Mouse (Mus musculus): ENCODE results near the gene Xkr8. TPM values are rescaled to one million over a fixed set of nuclear protein-coding genes. Genes with fewer than 3 reads are reported as not detected.
"Not testable (repeated sequence)": the region's sequence is repeated elsewhere in the genome, so short reads cannot be mapped to it uniquely, and the experiment has no call there.

Xkr8 gene
- total and polyA plus RNA-seq, 3 experiments, result 1.2 to 2.9 (median 1.6) TPM

DNA sequence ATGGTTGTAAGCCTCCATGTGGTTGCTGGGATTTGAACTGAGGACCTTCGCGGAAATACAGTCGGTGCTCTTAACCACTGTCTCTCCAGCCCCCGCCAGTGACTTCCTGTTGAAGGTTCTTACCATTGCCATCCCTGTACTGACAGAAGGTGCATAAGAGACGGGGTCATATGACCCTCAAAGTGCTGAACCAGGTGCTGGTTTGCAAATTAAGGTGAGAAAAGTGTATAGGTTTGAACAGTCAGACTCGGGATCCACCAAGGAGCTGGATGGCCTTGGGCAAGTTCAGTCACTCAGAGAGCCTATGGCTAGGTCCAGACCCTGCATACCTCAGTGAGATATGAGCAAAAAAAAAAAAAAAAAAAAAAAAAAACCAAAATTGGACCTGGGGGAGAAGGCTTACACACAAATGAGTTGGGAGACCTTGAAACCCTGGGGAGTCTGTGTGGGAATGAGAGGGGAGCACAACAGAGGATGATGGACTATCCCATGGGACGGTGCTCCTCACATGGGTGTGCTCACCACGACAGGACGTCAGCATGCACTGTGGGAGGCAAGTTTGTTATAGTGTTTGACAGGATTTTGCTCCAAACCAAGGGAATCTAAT, 14.7 kb upstream of the Xkr8 start:
- H3K4me1 ChIP-seq (ENCODE audit: control insufficient read depth, insufficient read depth, low read length), result peaks cover 5% of the 10 kb centered on the region; the same call in 1 of the 2 replicates
- intact Hi-C loops (cut with DNase I), result no loop called here
- H3K79me2 ChIP-seq (replicated peaks; ENCODE audit: control insufficient read depth, insufficient read depth, low read length), result no peaks in the 10 kb centered on the region
- no peaks in the 10 kb centered on the region for H3K36me3 ChIP-seq (ENCODE audit: control insufficient read depth, insufficient read depth, low read length)
- TF ChIP-seq POLR2A (IDR thresholded peaks at IDR 0.05; ENCODE audit: insufficient read depth, low read depth, low read length) (no peak), CTCF (IDR thresholded peaks at IDR 0.05) (no peak), EP300 (IDR thresholded peaks at IDR 0.05; ENCODE audit: insufficient read depth, low read depth, low read length) (no peak)
- H3K9ac ChIP-seq (ENCODE audit: low read depth, low read length), result peak overlapping the region; percentile 39
- H3K27ac ChIP-seq, result peak overlapping the region; percentile 84
- no peak for DNase-seq
- H3K27me3 ChIP-seq (ENCODE audit: control insufficient read depth, insufficient read depth, low read length), result no peaks in the 10 kb centered on the region
- peak overlapping the region; percentile 43 for H3K4me3 ChIP-seq
- 78% methylated on average over 9 of the region's 9 CpGs for WGBS

DNA sequence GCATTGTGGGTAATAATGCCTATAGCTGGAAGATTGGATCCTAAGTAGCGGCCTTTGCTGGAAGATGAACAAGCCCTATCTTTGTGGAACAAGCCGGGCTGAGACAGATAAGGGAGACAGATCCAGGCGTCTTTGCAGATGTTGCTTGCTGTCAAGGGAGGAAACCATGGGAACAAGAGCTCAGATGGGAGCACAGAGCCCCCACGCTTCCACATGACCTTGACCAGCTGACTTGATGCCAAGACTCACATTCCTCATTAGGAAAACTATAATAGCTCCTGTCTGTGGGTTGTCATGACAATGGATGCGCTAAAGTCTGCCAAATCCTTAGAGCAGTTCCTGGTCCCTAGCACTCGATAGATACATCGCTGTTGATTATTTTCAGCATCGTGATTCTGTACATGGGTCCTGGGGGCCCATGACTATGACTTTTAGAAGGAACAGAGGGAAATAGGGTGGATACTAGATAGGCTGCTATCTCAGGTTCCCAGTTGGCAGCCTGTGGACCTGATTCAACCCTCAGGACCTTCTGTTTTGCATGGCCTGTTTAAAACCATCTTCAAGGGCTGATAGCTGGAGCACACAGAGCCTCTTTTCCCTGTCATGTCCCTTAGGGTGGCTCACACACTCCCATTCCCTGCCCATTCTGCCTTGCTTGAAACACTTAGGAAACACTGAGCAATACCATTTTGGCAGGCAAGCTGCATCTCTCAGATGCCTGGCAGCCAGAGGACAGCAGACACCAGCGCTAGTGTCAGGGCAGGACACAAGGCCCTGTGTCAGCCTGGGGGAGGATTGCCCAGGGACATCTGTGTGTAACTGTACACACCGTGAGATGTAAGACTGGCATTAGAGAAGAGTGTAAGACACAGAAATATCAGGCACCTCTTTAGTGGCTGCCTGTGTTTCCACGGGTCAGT, 11.9 kb upstream of the Xkr8 start:
- H3K4me1 ChIP-seq (ENCODE audit: control insufficient read depth, insufficient read depth, low read length), result peaks cover 5% of the 10 kb centered on the region; the same call in 1 of the 2 replicates
- WGBS, result 26% methylated on average over 11 of the region's 11 CpGs
- H3K27me3 ChIP-seq (ENCODE audit: control insufficient read depth, insufficient read depth, low read length), result no peaks in the 10 kb centered on the region
- H3K9ac ChIP-seq (ENCODE audit: low read depth, low read length), result no peak overlapping the region
- TF ChIP-seq EP300 (IDR thresholded peaks at IDR 0.05; ENCODE audit: insufficient read depth, low read depth, low read length), result no peak
- TF ChIP-seq CTCF (IDR thresholded peaks at IDR 0.05), result no peak
- no peak for TF ChIP-seq POLR2A (IDR thresholded peaks at IDR 0.05; ENCODE audit: insufficient read depth, low read depth, low read length)
- no peak overlapping the region for H3K27ac ChIP-seq
- intact Hi-C loops (cut with DNase I), result no loop called here
- no peak overlapping the region for H3K4me3 ChIP-seq
- no peaks in the 10 kb centered on the region for H3K36me3 ChIP-seq (ENCODE audit: control insufficient read depth, insufficient read depth, low read length)
- H3K79me2 ChIP-seq (replicated peaks; ENCODE audit: control insufficient read depth, insufficient read depth, low read length), result no peaks in the 10 kb centered on the region
- peak in 1 of 2 experiments; percentile 44 for DNase-seq

DNA sequence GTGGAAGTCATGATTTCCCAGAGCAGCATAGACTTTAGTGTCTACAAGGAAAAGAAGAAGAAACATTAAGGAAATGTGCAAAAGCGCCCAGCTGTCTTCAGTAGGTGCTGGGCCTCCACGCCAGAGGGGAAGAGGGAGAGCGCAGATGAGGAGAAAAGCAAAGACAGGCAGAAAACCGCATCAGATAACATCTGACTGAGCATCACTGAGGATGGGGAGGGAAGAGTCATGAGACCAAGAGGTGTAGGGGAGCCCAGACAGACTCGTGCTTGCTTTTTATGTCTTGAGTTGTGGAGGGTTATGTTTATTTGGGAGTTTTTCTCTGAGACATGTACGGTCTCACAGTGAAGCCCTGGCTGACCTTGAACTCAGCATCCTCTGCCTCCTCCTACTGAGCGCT, 9.1 kb upstream of the Xkr8 start:
- H3K9ac ChIP-seq (ENCODE audit: low read depth, low read length), result no peak overlapping the region
- no peak for TF ChIP-seq POLR2A (IDR thresholded peaks at IDR 0.05; ENCODE audit: insufficient read depth, low read depth, low read length)
- no peak for TF ChIP-seq EP300 (IDR thresholded peaks at IDR 0.05; ENCODE audit: insufficient read depth, low read depth, low read length)
- TF ChIP-seq CTCF (IDR thresholded peaks at IDR 0.05), result no peak
- no peaks in the 10 kb centered on the region for H3K36me3 ChIP-seq (ENCODE audit: control insufficient read depth, insufficient read depth, low read length)
- H3K4me3 ChIP-seq, result no peak overlapping the region
- H3K27me3 ChIP-seq (ENCODE audit: control insufficient read depth, insufficient read depth, low read length), result no peaks in the 10 kb centered on the region
- H3K4me1 ChIP-seq (ENCODE audit: control insufficient read depth, insufficient read depth, low read length), result 0 out of 2 replicates have a peak, but pooled peaks cover 1% of the 10 kb centered on the region
- no peak overlapping the region for H3K27ac ChIP-seq
- no peak for DNase-seq
- no peaks in the 10 kb centered on the region for H3K79me2 ChIP-seq (replicated peaks; ENCODE audit: control insufficient read depth, insufficient read depth, low read length)
- WGBS, result 94% methylated on average over 7 of the region's 7 CpGs
- intact Hi-C loops (cut with DNase I), result no loop called here

DNA sequence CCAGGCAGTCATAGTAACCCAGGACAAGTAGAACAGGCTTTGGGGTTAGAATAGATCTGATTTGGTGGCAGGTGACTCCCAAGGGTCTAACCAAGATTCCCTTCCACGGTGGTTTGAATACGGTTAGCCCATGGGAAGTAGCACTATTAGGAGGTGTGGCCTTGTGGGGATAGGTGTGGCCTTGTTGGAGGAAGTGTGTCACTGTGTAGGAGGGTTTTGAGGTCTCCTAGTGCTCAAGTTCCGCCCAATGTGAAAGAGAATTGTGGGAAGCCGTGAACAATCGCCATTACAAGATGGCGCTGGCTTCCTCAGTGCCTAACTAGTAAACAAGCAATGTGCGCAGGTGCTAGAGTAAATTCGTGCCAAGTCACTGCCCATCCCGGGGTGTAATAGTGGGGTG, 4.8 kb upstream of the Xkr8 start:
- H3K79me2 ChIP-seq (replicated peaks; ENCODE audit: control insufficient read depth, insufficient read depth, low read length); DNase-seq; intact Hi-C loops (cut with DNase I); H3K4me3 ChIP-seq; H3K36me3 ChIP-seq (ENCODE audit: control insufficient read depth, insufficient read depth, low read length); H3K4me1 ChIP-seq (ENCODE audit: control insufficient read depth, insufficient read depth, low read length); H3K9ac ChIP-seq (ENCODE audit: low read depth, low read length); H3K27ac ChIP-seq; H3K27me3 ChIP-seq (ENCODE audit: control insufficient read depth, insufficient read depth, low read length): not testable (repeated sequence)
- whole genome bisulfite sequencing, result 89% methylated on average over 9 of the region's 9 CpGs

DNA sequence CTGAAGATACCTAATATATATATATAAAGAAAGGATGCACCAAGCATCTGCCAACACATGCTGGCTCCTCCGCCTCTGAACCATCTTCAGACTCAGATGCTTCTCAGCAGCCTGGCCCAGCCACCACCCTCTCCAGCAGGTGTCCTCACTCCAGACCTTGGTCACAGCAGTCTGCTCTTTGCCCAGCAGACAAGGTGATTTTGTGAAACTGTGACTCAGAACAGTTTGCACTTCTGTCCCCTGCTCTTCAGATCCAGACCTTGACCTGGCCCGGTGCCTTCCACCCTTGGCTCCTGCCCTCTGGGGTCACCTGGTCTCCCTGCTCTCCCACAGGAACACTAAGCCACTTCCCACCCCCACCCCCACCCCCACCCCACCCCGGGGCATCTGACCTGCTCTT, 3.5 kb upstream of the Xkr8 start:
- intact Hi-C loops (cut with DNase I), result no loop called here
- TF ChIP-seq POLR2A (IDR thresholded peaks at IDR 0.05; ENCODE audit: insufficient read depth, low read depth, low read length) (no peak), EP300 (IDR thresholded peaks at IDR 0.05; ENCODE audit: insufficient read depth, low read depth, low read length) (no peak), CTCF (IDR thresholded peaks at IDR 0.05) (no peak)

DNA sequence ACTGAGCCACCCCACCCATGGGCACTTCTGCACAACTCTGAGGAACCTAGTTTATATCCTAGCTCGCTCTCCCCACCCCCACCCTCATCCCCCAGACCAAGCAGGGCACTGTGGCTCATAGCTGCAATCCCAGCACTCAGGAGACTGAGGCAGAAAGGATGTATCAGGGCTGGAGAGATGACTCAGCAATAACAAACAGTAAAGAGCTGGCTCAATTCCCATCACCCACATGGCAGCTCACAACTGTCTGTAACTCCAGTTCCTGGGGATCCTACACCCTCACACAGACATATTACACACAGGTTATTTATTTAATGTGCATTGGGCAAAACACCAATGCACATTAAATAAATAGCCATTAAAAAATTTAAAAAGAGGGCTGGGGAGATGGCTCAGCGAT, 3.0 kb upstream of the Xkr8 start:
- H3K27ac ChIP-seq, result no peak overlapping the region
- no peak overlapping the region for H3K9ac ChIP-seq (ENCODE audit: low read depth, low read length)
- intact Hi-C loops (cut with DNase I), result no loop called here
- H3K27me3 ChIP-seq (ENCODE audit: control insufficient read depth, insufficient read depth, low read length), result no peaks in the 10 kb centered on the region
- WGBS, result 72% methylated on average over 2 of the region's 2 CpGs
- H3K4me3 ChIP-seq, result no peak overlapping the region
- no peaks in the 10 kb centered on the region for H3K36me3 ChIP-seq (ENCODE audit: control insufficient read depth, insufficient read depth, low read length)
- no peaks in the 10 kb centered on the region for H3K79me2 ChIP-seq (replicated peaks; ENCODE audit: control insufficient read depth, insufficient read depth, low read length)
- no peak for TF ChIP-seq EP300 (IDR thresholded peaks at IDR 0.05; ENCODE audit: insufficient read depth, low read depth, low read length)
- DNase-seq, result no peak
- H3K4me1 ChIP-seq (ENCODE audit: control insufficient read depth, insufficient read depth, low read length), result peaks cover 3% of the 10 kb centered on the region; the same call in 1 of the 2 replicates

More for the DNA sequence above, 3.5 kb upstream of the Xkr8 start:
- no peak overlapping the region for H3K4me3 ChIP-seq
- H3K9ac ChIP-seq (ENCODE audit: low read depth, low read length), result no peak overlapping the region
- no peaks in the 10 kb centered on the region for H3K79me2 ChIP-seq (replicated peaks; ENCODE audit: control insufficient read depth, insufficient read depth, low read length)
- DNase-seq, result no peak
- H3K27ac ChIP-seq, result no peak overlapping the region
- peaks cover 3% of the 10 kb centered on the region; the same call in 1 of the 2 replicates for H3K4me1 ChIP-seq (ENCODE audit: control insufficient read depth, insufficient read depth, low read length)
- H3K36me3 ChIP-seq (ENCODE audit: control insufficient read depth, insufficient read depth, low read length), result no peaks in the 10 kb centered on the region
- H3K27me3 ChIP-seq (ENCODE audit: control insufficient read depth, insufficient read depth, low read length), result no peaks in the 10 kb centered on the region
- 54% methylated on average over 3 of the region's 3 CpGs for WGBS

Data from heart, adult 2 months (tissue).